Mouse (Mus musculus): ENCODE measurements at regions not wholly inside any gene's neighbourhood (a gene's known extent, or its start where the extent isn't known, plus 50 kb on each side); places are given as distances from the start of the nearest gene placed in this dataset. TPM values are rescaled to one million over a fixed set of nuclear protein-coding genes. Genes with fewer than 3 reads are reported as not detected.

- Histone ChIP-seq H3K27me3 (no peaks in the 10 kb centered on the region), H3K27ac (no peak overlapping the region), H3K4me3 (no peak overlapping the region), H3K4me1 (replicated peaks) (no peaks in the 10 kb centered on the region), H3K36me3 (no peaks in the 10 kb centered on the region), H3K4me2 (no peak overlapping the region), H3K9me3 (replicated peaks) (no peaks in the 10 kb centered on the region), H3K9ac (no peak overlapping the region)
- WGBS = 68% methylated on average over 5 of the region's 5 CpGs
- no peak for ATAC-seq (replicated peaks; ENCODE audit: insufficient number of reproducible peaks, insufficient read depth, low FRiP score, low read depth)
Observed at GRCm38 (mm10) chr4:103521870-103522609, 97.1 kb upstream of the Dab1 start.

GRCm38 (mm10) chr4:103536534-103537265, 82.5 kb upstream of the Dab1 start:
- H3K36me3 ChIP-seq = no peaks in the 10 kb centered on the region
- no peak for ATAC-seq (replicated peaks; ENCODE audit: insufficient number of reproducible peaks, insufficient read depth, low FRiP score, low read depth)
- H3K4me2 ChIP-seq = no peak overlapping the region
- H3K4me3 ChIP-seq = no peak overlapping the region
- H3K27me3 ChIP-seq = no peaks in the 10 kb centered on the region
- WGBS = 62% methylated on average over 6 of the region's 6 CpGs
- no peaks in the 10 kb centered on the region for H3K9me3 ChIP-seq (replicated peaks)
- H3K9ac ChIP-seq = no peak overlapping the region
- H3K4me1 ChIP-seq (replicated peaks) = no peaks in the 10 kb centered on the region
- H3K27ac ChIP-seq = no peak overlapping the region

DNA sequence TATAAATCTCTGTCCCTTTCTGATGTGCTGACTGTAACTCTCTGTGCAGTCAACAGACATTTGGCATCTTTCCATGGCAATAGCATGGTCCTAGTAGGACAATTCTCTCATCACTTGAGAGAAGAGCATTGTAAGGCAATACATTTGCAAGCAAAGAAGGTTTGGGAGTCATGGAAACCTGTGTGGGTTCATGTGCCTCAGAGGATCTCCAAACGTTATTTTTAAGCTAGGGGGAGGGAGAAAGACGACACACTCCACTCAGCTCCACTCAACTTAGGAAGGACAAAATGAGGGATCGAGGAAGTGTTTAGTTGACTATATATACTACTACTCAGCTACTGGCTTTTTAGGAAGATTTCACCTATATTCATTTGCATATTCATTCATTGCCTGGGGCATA, 78.2 kb upstream of the Dab1 start:
- Histone ChIP-seq H3K9me3 (replicated peaks) (no peaks in the 10 kb centered on the region), H3K4me3 (no peak overlapping the region), H3K4me1 (replicated peaks) (no peaks in the 10 kb centered on the region), H3K9ac (no peak overlapping the region), H3K27ac (no peak overlapping the region), H3K4me2 (no peak overlapping the region), H3K36me3 (no peaks in the 10 kb centered on the region), H3K27me3 (no peaks in the 10 kb centered on the region)
- 62% methylated on average over 3 of the region's 3 CpGs for WGBS
- no peak for ATAC-seq (replicated peaks; ENCODE audit: insufficient number of reproducible peaks, insufficient read depth, low FRiP score, low read depth)

- Histone ChIP-seq H3K9me3 (replicated peaks) (no peaks in the 10 kb centered on the region), H3K27ac (no peak overlapping the region), H3K27me3 (no peaks in the 10 kb centered on the region), H3K4me3 (no peak overlapping the region), H3K4me1 (replicated peaks) (no peaks in the 10 kb centered on the region), H3K9ac (no peak overlapping the region), H3K36me3 (no peaks in the 10 kb centered on the region), H3K4me2 (no peak overlapping the region)
- no peak for ATAC-seq (replicated peaks; ENCODE audit: insufficient number of reproducible peaks, insufficient read depth, low FRiP score, low read depth)
Observed at GRCm38 (mm10) chr4:103547297-103547696, 71.9 kb upstream of the Dab1 start.

- Histone ChIP-seq H3K9ac (no peak overlapping the region), H3K36me3 (no peaks in the 10 kb centered on the region), H3K27ac (no peak overlapping the region), H3K27me3 (no peaks in the 10 kb centered on the region), H3K4me1 (replicated peaks) (no peaks in the 10 kb centered on the region), H3K9me3 (replicated peaks) (no peaks in the 10 kb centered on the region), H3K4me3 (no peak overlapping the region), H3K4me2 (no peak overlapping the region)
- no peak for ATAC-seq (replicated peaks; ENCODE audit: insufficient number of reproducible peaks, insufficient read depth, low FRiP score, low read depth)
- WGBS = 87% methylated on average over 3 of the region's 3 CpGs
Observed at GRCm38 (mm10) chr4:103552476-103552875, 66.7 kb upstream of the Dab1 start.

- H3K4me3 ChIP-seq = no peak overlapping the region
- no peak for ATAC-seq (replicated peaks; ENCODE audit: insufficient number of reproducible peaks, insufficient read depth, low FRiP score, low read depth)
- H3K9ac ChIP-seq = no peak overlapping the region
- H3K4me2 ChIP-seq = no peak overlapping the region
- no peaks in the 10 kb centered on the region for H3K4me1 ChIP-seq (replicated peaks)
- no peak overlapping the region for H3K27ac ChIP-seq
- H3K27me3 ChIP-seq = no peaks in the 10 kb centered on the region
- no peaks in the 10 kb centered on the region for H3K9me3 ChIP-seq (replicated peaks)
- 65% methylated on average over 4 of the region's 4 CpGs for WGBS
- no peaks in the 10 kb centered on the region for H3K36me3 ChIP-seq
Observed at GRCm38 (mm10) chr4:103553188-103553587, 66.0 kb upstream of the Dab1 start.

DNA sequence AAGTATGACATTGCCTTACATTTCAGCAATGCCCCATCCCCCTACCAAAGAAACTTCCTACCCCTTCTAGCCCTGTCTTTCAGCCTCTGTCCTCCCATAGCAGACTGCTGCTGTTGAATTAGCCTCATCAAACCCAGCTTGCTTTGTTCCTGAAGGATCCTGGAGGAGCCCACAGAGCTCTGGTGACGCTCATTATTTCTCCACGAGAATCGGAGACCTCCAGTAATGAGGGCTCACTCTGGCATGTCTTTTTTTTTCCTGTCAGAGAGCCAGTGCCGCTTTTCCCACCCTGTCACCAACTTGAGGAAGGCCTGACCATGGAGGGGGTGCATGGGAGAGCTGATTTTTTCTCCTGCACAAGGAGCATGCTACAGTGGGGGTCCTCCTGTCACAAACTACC, 64.6 kb upstream of the Dab1 start:
- Histone ChIP-seq H3K9ac (no peak overlapping the region), H3K4me1 (replicated peaks) (no peaks in the 10 kb centered on the region), H3K4me2 (no peak overlapping the region), H3K27me3 (no peaks in the 10 kb centered on the region), H3K4me3 (no peak overlapping the region), H3K36me3 (no peaks in the 10 kb centered on the region), H3K9me3 (replicated peaks) (no peaks in the 10 kb centered on the region), H3K27ac (no peak overlapping the region)
- 68% methylated on average over 4 of the region's 4 CpGs for WGBS
- ATAC-seq (replicated peaks; ENCODE audit: insufficient number of reproducible peaks, insufficient read depth, low FRiP score, low read depth) = no peak

Small RNAs in the stretch of these regions (microRNA-seq; reads per million reads assigned to microRNA genes)
- not detected for gene Gm23064
